In the genomic region with DNA sequence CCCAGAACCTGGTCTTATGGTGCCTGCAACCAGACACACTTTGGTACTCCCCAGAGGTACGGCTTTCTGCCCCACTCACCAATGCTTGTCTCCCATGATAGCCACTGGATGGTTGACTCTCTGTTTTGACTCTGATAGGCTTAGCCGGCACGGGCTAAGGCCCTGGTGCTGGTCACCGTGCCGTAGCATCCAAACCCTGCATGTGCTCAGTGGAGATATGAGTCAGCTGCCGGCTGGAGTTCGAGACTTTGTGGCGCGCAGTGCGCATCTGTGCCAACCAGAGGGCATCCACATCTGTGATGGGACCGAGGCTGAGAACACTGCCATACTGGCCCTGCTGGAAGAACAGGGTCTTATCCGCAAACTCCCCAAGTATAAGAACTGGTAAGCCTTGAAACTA, we compare ENCODE assay signal across 29 mouse cellular contexts. TPM values are rescaled to one million over a fixed set of nuclear protein-coding genes. Genes with fewer than 3 reads are reported as not detected.
DNase-seq lines count a peak whose midpoint lies in the region; ATAC-seq and TF ChIP-seq lines count a peak whose summit lies in the region.
"Had no signal": no experiment of that assay in that cellular context is flagged by ENCODE, and none has a peak within 500 bp of the region (broad histone marks: within the 10 kb centered on the region; RNA-seq: fewer than 3 reads in every experiment).

No protein-coding gene starts in this region.

- peaks cover 34% of the 10 kb centered on the region for H3K36me3 ChIP-seq in liver, embryonic 16.5 days (ENCODE audit: control insufficient read depth, insufficient read depth)

- no peak for TF ChIP-seq CTCF in bone marrow, adult 2 months (IDR thresholded peaks at IDR 0.05; ENCODE audit: control insufficient read depth, insufficient read depth, low read length)

- peak overlapping the region; percentile 74 for H3K27ac ChIP-seq in bone marrow, adult 2 months (ENCODE audit: control insufficient read depth, insufficient read depth, low read depth, low read length, poor library complexity)
- H3K27ac ChIP-seq in liver, embryonic 16.5 days (ENCODE audit: low read length): peak overlapping the region; percentile 33; the same call in 1 of the 2 replicates
- H3K27ac ChIP-seq: heart, embryonic 13.5 days; hindbrain, embryonic 14.5 days; limb, embryonic 13.5 days; midbrain, embryonic 10.5 days; stomach, postnatal 0 days had no signal

- WGBS in bone marrow, adult 2 months: 65% methylated on average over 12 of the region's 12 CpGs
- WGBS in liver, embryonic 16.5 days (ENCODE audit: insufficient replicate concordance): 71% methylated on average over 12 of the region's 12 CpGs

- no peaks in the 10 kb centered on the region for H3K27me3 ChIP-seq in liver, embryonic 16.5 days (ENCODE audit: control insufficient read depth, insufficient read depth, low read depth, low read length)
- H3K27me3 ChIP-seq: heart, embryonic 13.5 days; limb, embryonic 13.5 days; Patski had no signal

- H3K4me2 ChIP-seq in liver, embryonic 16.5 days (ENCODE audit: low read depth, low read length): peak overlapping the region; percentile 78
- H3K4me2 ChIP-seq: hindbrain, embryonic 14.5 days had no signal

- H3K4me1 ChIP-seq in bone marrow, adult 2 months (ENCODE audit: control insufficient read depth, insufficient read depth, low read length): no peaks in the 10 kb centered on the region
- H3K4me1 ChIP-seq in liver, embryonic 16.5 days (ENCODE audit: control insufficient read depth, low read depth, low read length): peaks cover 26% of the 10 kb centered on the region

- peak overlapping the region; percentile 2 for H3K4me3 ChIP-seq in bone marrow, adult 2 months (replicated peaks; ENCODE audit: control insufficient read depth, low read depth, low read length)
- H3K4me3 ChIP-seq in liver, embryonic 16.5 days (ENCODE audit: low read depth, low read length): peak overlapping the region; percentile 82; the same call in 1 of the 2 replicates
- H3K4me3 ChIP-seq: embryonic facial prominence, embryonic 13.5 days; limb, embryonic 13.5 days; midbrain, embryonic 10.5 days had no signal

- DNase-seq in liver: peak; percentile 26
- peak; percentile 50 to 65 for DNase-seq in spleen, postnatal 14 days (ENCODE audit: low spot score in 2 of 2)
- no peak for DNase-seq in right cerebral cortex, adult 18-20 months
- no peak for DNase-seq in urinary bladder, postnatal 4 days (ENCODE audit: low spot score in 2 of 2)
- DNase-seq in c-Kit-positive CD71-positive TER-119-positive erythroid progenitor cells, embryonic 14.5 days (ENCODE audit: low spot score): no peak
- DNase-seq: cerebellum, adult 18-20 months; cerebellum, postnatal 14 days; embryo, embryonic 11 days; gastrocnemius, postnatal 10 days; heart, postnatal 14 days; kidney, adult 18-20 months; kidney, postnatal 4 days; lung, embryonic 14.5 days had no signal

- H3K9ac ChIP-seq in liver, embryonic 16.5 days (ENCODE audit: low read depth, low read length): 0 out of 2 replicates have a peak overlapping the region, but pooled peaks have one; percentile 9
- H3K9ac ChIP-seq: embryonic facial prominence, embryonic 13.5 days; hindbrain, embryonic 14.5 days; limb, embryonic 13.5 days had no signal

- TF ChIP-seq POLR2A in bone marrow, adult 2 months (IDR thresholded peaks at IDR 0.05; ENCODE audit: borderline replicate concordance, control insufficient read depth, low read depth, low read length): peak; percentile 65; the same call in 1 of the 2 replicates

- ATAC-seq in liver, embryonic 16.5 days (ENCODE audit: low read depth): peak; percentile 9; the same call in 1 of the 2 replicates
- ATAC-seq: forebrain, embryonic 16.5 days; inflammation-experienced regulatory T-cells, adult 6 months; midbrain, embryonic 16.5 days; Patski had no signal

- no peaks in the 10 kb centered on the region for H3K9me3 ChIP-seq in liver, embryonic 16.5 days (replicated peaks; ENCODE audit: control insufficient read depth, low read length)
- H3K9me3 ChIP-seq: embryonic facial prominence, embryonic 13.5 days; G1E; heart, embryonic 13.5 days; limb, embryonic 13.5 days; midbrain, embryonic 10.5 days had no signal

RNA-seq across cellular contexts. Expression of a gene that starts 2.2 kb away (rescaled TPM):
- 42.6 and 60.8 TPM in 2 replicates for polyA plus RNA-seq in bone marrow, adult 2 months (2011; ENCODE audit: insufficient read depth, insufficient read length, low replicate concordance, missing spikeins)
- polyA plus RNA-seq in liver, embryonic 16.5 days (2015; fragmentation: Nextera tagmentation; extraction: Ambion mirVana): 41.2 and 42.5 TPM in 2 replicates

RNA-seq across cellular contexts. Expression of a gene that starts 17.5 kb away (rescaled TPM):
- 0.25 and 0.70 TPM in 2 replicates for polyA plus RNA-seq in bone marrow, adult 2 months (2011; ENCODE audit: insufficient read depth, insufficient read length, low replicate concordance, missing spikeins)
- not detected in 2 replicates for polyA plus RNA-seq in liver, embryonic 16.5 days (2015; fragmentation: Nextera tagmentation; extraction: Ambion mirVana)
- polyA plus RNA-seq: embryonic facial prominence, embryonic 13.5 days; forebrain, embryonic 16.5 days; G1E; heart, embryonic 13.5 days; kidney, embryonic 16.5 days; limb, embryonic 13.5 days; lung, embryonic 14.5 days; midbrain, embryonic 10.5 days; Patski; stomach, postnatal 0 days; urinary bladder, adult 2 months had no signal

RNA-seq across cellular contexts. Expression of a gene that starts 17.5 kb away (rescaled TPM):
- 26.4 and 42.3 TPM in 2 replicates for polyA plus RNA-seq in bone marrow, adult 2 months (2011; ENCODE audit: insufficient read depth, insufficient read length, low replicate concordance, missing spikeins)
- polyA plus RNA-seq in liver, embryonic 16.5 days (2015; fragmentation: Nextera tagmentation; extraction: Ambion mirVana): 62.0 and 64.7 TPM in 2 replicates

RNA-seq across cellular contexts. Expression of a gene that starts 17.9 kb away (rescaled TPM):
- not detected in 2 replicates for polyA plus RNA-seq in bone marrow, adult 2 months (2011; ENCODE audit: insufficient read depth, insufficient read length, low replicate concordance, missing spikeins)
- 2.0 and 3.2 TPM in 2 replicates for polyA plus RNA-seq in liver, embryonic 16.5 days (2015; fragmentation: Nextera tagmentation; extraction: Ambion mirVana)
- polyA plus RNA-seq: hindbrain, embryonic 14.5 days had no signal

RNA-seq across cellular contexts. Expression of a gene that starts 32.0 kb away (rescaled TPM):
- not detected in 2 replicates for polyA plus RNA-seq in bone marrow, adult 2 months (2011; ENCODE audit: insufficient read depth, insufficient read length, low replicate concordance, missing spikeins)
- not detected in 2 replicates for polyA plus RNA-seq in liver, embryonic 16.5 days (2015; fragmentation: Nextera tagmentation; extraction: Ambion mirVana)
- polyA plus RNA-seq: inflammation-experienced regulatory T-cells, adult 6 months; Patski; spleen, adult 2 months had no signal

Comparison
In these comparisons a context has a peak if more than half of its experiments do, and no peak if none do; other contexts are left out.
1. DNase-seq: peak in liver (single experiment) and spleen, postnatal 14 days (2 of 2); none in right cerebral cortex, adult 18-20 months (single experiment), urinary bladder, postnatal 4 days (0 of 2) and c-Kit-positive CD71-positive TER-119-positive erythroid progenitor cells, embryonic 14.5 days (single experiment).